Mouse (Mus musculus): Measurements from ENCODE around the gene Fbln2. TPM values are rescaled to one million over a fixed set of nuclear protein-coding genes. Genes with fewer than 3 reads are reported as not detected.
A peak's percentile ranks its signal among the peaks of the same experiment; 100 is the strongest.
"Not testable (repeated sequence)": the region's sequence is repeated elsewhere in the genome, so short reads cannot be mapped to it uniquely, and the experiment has no call there.

Fbln2 gene
- 10 to 100 TPM; 11.4 to 13.1 TPM for total RNA-seq (2021)
- long read RNA-seq, experiment 1, full-length matches to known transcripts: 4 of 7 reads
- long read RNA-seq, experiment 1, partial matches to known transcripts: 2 of 7 reads
- long read RNA-seq, experiment 1, other reads (novel, unspliced or antisense): 1 of 7 reads
- long read RNA-seq, experiment 2, full-length matches to known transcripts: 12 of 15 reads
- long read RNA-seq, experiment 2, partial matches to known transcripts: 0 of 15 reads
- long read RNA-seq, experiment 2, other reads (novel, unspliced or antisense): 3 of 15 reads

DNA sequence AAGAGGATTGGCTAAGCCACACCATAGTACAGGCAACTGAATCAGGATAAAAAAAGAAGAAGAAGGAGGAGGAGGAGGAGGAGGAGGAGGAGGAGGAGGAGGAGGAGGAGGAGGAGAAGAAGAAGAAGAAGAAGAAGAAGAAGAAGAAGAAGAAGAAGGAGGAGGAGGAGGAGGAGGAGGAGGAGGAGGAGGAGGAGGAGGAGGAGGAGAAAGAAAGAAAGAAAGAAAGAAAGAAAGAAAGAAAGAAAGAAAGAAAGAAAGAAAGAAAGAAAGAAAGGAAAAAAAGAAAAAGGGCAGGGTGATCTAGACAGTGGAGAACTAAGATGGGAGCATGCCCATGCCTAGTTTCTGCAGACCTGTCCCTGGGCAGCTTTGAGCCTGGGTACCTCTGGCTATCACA, at the start of gene Fbln2:
Fbln2 (plus strand) TSS at position 301 of the 400 bp plus-strand sequence.
- DNase-seq (ENCODE audit: low spot score in 2 of 2): not testable (repeated sequence)

DNA sequence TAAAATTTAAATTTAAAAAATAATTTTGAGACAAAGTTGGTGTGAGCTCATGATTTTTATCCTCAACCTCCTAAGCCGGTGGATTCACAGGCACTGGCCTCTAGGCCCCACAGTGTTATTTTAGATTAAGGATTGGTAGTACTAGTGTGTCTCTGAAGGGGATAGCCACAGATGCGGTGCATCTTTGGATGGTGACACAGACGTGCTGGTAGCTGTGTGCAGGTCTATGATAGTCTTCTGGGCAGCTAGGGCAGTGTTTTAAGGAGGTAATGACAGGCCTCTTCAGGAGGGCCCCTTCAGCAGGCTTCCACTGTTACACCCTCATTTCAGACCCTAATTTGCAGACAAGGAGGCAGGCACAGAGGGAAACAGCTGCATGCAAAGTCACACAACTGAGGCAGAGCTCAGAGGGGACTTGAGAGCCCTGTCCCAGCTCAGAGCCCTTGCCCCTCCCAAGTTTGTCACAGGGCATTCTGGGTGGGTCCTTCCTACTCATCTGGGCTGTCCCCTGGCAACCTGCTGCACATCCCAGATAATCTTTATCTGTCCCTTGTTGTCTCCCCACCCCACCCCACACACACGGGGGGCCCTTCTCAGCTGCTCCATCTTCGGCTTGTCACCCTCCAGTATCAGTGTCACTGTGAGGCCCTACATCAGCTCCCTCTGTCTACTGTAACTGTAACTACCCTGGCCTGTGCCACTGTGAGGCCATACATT, 48.9 kb upstream of the Fbln2 start:
- no peak for DNase-seq (ENCODE audit: low spot score in 2 of 2)

DNA sequence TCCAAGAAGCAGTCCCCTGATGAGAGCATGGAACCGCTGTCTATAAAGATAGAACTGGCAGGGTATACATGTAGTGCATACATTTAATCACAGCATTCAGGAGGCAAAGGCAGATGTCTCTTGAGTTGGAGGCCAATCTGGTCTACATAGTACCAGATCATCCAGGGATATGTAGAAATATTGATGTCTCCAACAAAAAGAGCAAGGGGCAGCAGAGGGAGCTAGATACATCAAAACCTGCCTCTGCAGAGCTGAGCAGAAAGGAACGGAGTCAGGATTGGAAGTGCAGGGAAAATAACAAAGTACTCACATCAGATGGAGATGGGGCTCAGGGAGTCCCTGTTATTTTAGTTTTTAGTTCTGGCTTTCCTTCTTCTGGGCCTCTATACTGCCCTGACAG, 47.7 kb upstream of the Fbln2 start:
- no peak for DNase-seq (ENCODE audit: low spot score in 2 of 2)

DNA sequence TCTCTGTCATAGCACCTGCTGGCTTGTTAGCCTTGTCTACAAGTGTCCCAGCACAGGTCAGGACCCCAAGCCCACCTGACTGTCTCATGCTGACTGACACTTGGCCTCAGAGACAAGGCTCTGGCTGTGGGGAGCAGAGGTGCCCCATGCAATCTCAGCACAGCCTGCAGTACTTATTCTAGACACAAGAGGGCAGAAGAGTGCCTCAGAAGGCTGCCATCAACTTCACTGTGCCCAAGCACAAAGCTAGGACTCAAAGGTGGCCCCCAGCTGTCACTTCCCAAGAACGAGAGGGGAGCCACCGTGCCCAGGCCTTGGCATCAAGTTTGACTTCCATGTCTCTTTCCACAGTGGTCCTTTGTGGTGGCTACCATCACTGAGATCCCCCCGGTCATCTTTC, 47.0 kb upstream of the Fbln2 start:
- DNase-seq (ENCODE audit: low spot score in 2 of 2): peak; percentile 79 to 81

DNA sequence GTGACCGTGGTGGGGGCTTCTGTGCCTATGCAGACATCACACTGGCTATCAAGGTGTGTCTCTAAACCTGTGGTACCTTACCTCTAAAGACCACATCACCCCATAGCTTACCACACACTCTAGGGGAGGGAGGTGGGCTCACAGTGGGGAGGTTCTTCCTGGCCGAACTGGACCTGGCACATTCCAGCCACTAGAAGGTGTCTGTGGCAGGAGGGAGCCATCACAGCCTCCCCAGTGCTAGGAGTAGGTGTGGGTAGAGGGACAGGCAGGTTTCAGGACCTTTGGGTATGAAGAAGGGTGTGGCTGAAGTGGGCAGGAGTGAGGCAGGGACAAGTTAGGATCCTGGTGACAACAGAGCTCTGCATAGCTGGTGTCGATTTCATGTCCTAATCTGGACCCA, 44.4 kb upstream of the Fbln2 start:
- DNase-seq (ENCODE audit: low spot score in 2 of 2): no peak

DNA sequence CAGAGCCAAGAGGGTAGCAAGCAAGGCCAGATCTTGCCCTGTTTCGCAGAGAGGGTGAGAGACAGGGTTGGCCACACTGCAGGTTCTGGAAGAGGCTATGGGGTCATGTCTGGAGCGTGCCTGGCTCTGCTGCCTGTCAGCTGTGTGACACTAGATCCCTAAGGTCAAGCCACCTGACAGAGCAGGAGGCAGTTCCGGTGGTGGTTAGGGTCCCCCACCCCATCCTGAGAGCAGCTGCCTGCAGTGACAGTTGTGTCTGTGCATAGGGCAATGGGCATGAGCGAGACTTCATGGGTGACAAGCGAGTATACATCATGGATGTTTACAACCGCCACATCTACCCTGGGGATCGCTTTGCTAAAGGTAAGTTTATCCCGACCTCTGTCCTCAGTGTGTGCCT, 43.1 kb upstream of the Fbln2 start:
- no peak for DNase-seq (ENCODE audit: low spot score in 2 of 2)

DNA sequence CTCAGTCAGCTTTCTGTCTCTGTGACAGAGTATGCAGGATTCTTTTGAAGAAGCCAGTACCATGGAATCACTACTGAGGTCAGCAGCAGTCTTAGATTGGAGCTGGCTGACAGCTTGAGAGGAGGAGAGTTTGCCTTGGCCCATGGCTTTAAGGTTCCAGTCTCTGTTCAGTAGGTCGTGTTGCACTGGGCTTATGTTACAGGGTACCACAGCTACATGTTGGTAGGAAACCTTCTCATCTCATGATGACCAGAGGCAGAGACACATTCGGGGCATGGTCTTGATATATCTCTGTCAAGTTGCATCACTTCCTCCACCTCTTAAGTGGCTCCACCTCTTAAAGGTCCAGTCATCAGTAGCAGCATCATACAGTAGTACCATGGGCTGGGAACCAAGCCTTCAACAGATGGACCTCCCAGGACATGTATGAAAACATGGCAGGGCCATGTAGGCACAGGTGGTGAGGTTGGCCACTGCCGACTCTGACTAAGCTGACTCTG, 40.8 kb upstream of the Fbln2 start:
- DNase-seq (ENCODE audit: low spot score in 2 of 2): no peak

DNA sequence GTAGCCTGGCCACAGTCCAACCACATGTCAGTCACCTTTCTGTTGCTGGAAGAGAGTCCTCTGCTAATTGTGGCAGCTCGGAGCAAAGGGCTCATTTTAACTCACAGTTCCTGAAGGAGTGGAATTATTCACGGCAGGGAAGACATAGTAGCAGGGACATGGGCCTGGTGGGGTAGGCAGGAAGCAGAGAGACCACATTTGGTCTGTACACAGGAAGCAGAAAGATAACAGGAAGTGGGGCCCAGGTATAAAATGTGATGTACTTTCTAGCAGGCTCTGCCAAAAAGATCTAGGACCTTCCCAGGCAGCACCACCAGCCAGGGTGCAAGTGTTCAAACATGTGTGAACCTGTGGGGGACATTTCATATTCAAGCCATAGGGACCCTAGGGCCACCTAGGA, 39.9 kb upstream of the Fbln2 start:
- no peak for DNase-seq (ENCODE audit: low spot score in 2 of 2)

DNA sequence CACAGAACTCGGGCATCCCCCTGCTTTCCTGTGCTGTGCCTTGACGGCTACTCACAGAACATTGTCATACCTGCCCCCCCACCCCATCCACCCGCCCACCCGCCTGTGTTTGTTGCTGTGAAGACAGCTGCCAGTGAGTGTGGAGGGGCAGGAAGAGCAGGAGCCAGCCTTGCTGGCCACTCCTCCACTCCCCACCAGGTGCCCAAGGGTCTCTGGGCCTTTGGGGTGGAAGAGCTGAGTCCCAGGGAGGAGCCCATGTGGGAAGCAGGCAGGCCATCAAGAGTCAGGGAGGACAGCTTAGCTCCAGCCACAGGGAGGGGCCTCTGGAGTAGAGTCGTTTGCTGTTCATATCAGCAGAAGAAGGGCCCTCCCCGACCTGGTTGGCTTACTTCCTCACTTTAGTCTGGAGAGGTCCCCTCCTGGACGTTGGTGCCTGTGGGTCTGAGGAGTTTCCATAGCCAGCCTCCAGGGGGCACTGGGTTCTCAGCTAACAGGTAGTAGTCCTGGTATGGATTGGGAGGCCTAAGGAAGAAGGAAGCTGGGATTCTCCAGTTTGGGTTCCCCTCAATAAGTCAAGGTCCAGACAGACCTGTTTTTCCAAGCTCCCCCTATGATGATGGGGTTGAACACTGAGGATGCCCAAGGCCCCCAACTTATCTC, 38.9 kb upstream of the Fbln2 start:
- peak; percentile 53 to 66 for DNase-seq (ENCODE audit: low spot score in 2 of 2)

DNA sequence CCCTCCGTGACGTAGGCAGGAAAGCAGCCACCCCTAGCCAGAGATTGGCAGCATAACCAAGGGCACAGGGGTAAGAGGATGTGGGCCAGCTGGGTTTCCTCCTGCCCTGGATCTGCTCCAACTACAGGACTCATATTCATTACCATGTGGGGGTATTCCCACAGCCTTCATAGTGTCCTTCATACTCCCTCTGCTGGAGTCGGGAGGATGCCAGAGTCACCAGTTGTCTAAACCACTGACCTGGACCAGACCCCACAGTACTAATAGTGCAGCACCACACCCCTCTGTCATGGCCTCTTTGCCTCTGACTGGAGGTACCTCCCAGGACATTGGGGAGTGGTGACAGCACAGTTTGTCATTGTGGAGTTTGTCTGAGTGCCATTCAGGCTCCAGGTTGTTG, 38.0 kb upstream of the Fbln2 start:
- no peak for DNase-seq (ENCODE audit: low spot score in 2 of 2)

DNA sequence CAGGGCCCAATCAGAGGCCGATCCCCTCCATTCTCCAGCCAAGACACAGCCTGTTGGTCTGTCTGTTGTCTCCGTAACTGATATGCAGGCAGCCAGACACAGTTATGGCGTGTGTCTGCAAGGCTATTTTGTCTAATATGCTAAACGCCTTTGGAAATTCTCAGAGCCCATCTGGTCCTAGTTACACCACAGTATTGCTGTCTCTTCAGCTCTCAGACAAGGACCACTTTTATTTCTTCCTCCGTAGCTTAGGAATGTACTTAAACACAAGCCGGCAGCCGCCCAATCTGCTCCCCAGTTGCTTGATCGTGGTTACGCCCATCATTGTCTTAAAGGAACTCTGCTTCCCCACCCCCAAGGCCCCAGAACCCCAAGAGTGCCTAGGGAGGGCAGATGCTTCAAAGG, 31.5 kb upstream of the Fbln2 start:
- DNase-seq (ENCODE audit: low spot score in 2 of 2): peak in 1 of 2 experiments; percentile 61

DNA sequence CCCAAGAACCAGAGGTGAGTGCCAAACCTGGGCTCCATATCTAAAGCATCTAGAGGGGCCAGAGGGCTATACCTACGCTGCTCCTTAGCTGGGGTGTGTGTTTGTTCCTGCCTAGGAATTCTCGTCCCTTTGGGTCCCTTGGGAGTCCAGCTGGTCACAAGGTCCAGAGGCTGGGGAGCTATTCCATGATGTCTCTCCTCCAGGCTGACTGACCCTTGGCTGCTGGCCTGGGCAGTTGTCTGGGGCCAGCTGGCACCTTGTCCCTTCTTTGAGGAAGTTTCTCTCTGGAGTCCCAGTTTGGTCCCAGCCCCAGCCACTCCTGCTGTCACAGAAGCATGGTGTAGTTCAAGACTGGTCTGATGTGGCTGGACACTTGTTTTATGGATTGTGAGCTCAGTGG, 30.9 kb upstream of the Fbln2 start:
- peak in 1 of 2 experiments; percentile 55 for DNase-seq (ENCODE audit: low spot score in 2 of 2)

DNA sequence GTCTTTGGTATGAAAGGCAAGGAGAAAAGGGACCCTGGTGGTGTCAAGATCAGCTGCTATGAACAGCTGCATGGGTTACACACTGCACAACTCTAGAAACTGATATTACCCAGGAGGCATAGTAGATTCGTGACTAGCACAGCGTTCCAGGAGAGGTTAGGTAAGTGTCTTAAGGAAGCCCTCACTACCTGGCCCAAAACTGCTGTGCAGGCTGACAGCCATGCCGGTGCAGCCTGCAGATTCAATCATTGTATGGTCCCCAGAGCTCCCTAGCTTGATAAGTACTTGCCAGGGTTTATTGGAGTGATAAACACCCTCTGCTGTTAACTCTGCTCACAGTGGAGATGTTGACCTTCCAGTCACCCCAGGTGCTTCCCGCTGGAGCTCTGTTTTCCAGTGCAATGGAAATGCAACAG, 30.2 kb upstream of the Fbln2 start:
- no peak for DNase-seq (ENCODE audit: low spot score in 2 of 2)

DNA sequence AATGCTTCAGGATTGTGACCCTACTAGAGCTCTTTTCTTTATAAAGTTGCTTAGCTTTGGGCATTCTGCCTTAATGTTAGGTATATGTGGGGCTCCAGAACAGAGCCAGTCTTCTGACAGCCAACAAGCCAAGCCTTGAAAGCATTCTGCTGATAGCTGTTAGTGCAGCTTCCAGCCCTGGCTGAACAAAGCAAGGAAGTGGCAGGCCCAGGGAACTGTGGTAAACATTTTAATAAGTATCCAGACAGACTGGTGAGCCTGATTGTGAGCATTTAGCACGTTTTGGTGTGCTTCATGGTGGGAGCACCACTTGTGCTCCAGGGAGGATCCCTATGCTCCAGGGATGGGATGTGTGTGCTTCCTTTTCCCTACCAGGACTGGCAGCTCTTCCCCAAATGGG, 29.2 kb upstream of the Fbln2 start:
- DNase-seq (ENCODE audit: low spot score in 2 of 2): no peak

DNA sequence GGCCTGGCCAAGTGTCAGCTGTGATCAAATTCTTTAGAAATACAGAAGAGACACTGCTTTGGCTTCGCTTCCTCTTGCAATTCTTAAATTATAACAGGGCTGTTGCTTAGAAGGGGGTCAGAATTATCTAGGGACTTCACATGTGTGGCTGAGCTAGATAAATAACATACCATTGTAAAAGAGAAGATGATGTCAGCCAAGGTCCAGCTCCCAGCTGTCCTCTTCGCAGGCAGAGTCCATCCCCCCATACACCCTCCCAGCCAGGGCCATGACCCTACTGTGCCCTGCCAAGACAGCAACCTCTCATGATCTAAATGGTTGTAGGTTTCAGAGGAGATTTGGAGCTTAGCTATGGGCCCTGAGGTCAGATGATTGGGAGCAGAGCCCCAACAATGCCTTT, 28.3 kb upstream of the Fbln2 start:
- DNase-seq (ENCODE audit: low spot score in 2 of 2): no peak

DNA sequence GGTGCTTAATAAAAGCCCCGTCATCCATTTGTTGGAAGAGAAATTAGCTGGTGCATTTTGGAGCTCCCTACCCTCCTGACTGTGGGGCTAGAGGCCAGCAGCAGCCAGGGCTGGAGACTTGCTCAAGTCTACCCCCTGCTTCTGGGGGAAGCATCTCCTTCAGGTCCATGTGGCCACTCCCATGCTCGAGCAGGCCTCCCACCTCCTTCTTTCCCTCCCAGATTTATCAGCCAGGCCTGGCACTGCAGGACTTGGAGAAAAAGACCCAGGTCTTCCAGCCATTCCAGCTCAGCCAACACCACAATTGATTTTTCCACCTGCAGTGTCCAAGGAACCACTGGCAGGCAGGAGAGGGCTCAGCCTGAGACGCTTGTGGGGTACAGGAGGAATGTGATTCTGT, 27.5 kb upstream of the Fbln2 start:
- no peak for DNase-seq (ENCODE audit: low spot score in 2 of 2)

DNA sequence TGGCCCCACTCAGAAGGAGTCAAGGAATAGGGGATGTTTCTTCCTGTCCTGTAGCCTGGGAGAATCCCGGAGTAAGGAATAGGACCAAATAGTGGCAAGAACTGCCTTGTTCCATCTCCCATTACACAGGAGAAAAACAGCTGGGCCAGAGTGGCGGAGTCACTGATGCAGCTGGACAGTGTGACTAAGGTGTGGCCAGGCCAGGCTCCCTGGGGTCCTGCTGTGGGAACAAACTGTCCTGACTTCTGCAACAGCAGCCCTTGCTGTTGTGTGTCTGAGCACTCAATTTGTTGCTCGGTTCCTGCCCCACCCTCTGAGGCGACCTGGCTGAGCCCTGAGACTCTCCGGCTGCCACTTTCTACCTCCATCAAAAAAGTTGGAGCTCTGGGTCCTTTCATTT, 26.8 kb upstream of the Fbln2 start:
- no peak for DNase-seq (ENCODE audit: low spot score in 2 of 2)

DNA sequence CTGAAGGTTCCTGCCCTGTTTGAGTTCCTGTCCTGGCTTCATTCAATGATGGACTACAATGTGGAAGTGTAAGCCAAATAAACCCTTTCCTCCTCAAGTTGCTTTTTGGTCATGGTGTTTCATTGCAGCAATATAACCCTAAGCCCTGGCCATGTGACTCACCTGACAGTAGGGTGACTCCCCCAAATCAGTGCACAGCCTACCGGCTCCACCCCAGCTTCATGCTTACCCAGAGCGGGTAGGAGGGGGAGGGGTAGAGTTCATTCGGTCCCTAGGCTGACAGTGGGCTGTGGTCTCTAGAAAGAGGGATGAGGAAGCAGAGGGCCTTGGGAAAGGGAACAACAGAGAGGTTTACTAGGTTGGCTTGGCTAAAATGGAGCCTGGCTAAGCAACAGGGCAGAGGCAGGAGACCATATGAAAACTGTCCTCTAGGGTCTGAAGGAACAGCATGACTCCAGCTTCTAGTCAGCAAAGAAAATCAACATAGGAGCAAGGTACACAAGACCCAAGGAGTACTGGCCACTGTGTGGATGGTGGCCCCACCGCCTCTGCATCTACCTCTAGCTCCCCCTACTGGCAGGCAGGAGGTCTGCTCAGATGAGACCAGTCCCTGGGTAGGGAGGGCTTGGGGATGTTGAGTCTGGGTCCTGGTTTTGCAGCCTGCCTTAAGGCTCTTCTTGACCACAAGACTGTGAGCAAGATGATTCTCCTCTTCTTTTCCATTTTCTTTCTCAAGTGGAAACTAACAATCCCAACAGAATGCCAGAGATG, 25.9 kb upstream of the Fbln2 start:
- DNase-seq (ENCODE audit: low spot score in 2 of 2): no peak

DNA sequence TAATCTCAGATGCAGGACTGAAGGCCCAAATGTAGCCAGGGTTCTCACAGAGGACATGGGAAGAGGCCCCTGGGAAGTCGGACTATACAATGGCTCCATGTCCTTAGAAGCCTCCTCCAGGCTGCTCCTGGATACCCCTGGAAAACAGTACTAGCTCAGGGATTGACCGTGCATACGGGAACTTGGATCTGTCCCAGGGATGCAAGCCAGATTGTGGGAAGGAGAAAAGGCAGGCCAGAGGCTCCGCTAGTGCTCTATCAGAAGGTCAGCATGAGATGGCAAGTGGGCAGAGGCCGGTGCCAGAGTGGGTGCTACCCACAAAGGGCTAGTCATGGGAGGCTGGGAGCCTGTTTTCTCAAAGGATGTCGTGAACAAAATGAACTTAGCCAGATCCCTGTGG, 25.3 kb upstream of the Fbln2 start:
- no peak for DNase-seq (ENCODE audit: low spot score in 2 of 2)

DNA sequence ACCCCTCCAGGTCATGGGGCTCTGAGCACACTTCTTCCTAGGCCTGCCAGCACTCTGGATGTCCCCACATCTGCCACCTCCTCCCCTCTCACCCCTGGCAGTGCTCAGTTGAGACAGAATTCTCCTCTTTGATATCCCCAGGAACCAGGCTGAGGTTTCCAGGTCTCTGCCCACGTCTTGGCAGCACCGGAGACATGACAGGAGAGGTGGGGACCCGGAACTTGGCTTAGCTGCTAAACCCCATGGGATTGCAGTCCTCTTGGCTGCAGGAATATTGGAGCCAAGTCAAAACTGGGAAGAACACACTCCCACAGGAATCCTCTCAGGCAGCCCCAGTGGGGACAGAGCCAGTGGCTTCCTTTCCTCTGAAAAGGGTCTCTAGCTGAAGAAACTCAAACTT, 24.4 kb upstream of the Fbln2 start:
- DNase-seq (ENCODE audit: low spot score in 2 of 2): no peak

DNA sequence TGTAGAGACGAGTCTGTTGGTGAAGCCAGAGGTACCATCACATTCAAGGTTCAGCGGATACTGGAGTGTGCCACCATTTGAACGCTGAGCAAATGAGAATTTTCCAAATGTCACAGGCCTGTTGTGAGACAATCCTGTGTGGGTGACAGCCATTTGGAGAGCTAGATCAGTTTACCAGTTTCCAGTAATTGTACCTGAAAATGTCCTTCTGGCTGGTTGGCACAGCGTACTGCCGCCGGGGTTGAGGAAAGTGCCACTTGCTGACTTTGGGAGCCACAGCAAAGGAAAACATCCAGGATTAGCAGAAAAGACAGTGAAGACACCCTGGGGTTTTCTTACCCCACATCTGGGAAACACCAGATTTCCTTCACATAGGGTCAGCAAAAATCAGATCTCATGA, 22.3 kb upstream of the Fbln2 start:
- no peak for DNase-seq (ENCODE audit: low spot score in 2 of 2)

DNA sequence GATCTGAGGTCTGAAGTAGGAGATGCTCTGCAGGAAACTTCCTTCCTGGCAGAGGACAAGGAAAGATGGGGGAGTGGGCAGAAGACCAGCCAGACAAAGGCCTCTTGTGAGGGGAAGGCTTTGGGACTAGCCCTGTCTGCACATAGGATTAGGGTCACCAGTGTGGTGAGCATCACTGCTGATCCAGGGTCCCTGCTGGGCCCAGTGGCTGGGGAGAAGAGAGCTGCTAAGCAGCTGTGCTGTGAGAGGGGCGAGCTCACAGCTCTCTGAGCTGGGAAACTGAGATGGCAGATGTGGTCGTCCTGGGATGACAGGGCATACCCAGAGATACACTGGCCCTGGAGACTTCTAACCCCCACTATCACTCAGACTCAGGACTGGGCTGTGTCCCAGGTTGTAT, 20.8 kb upstream of the Fbln2 start:
- DNase-seq (ENCODE audit: low spot score in 2 of 2): no peak
